Mouse (Mus musculus): ENCODE data around the gene Loxl3.
A peak's percentile ranks its signal among the peaks of the same experiment; 100 is the strongest.

Gene Loxl3

DNA sequence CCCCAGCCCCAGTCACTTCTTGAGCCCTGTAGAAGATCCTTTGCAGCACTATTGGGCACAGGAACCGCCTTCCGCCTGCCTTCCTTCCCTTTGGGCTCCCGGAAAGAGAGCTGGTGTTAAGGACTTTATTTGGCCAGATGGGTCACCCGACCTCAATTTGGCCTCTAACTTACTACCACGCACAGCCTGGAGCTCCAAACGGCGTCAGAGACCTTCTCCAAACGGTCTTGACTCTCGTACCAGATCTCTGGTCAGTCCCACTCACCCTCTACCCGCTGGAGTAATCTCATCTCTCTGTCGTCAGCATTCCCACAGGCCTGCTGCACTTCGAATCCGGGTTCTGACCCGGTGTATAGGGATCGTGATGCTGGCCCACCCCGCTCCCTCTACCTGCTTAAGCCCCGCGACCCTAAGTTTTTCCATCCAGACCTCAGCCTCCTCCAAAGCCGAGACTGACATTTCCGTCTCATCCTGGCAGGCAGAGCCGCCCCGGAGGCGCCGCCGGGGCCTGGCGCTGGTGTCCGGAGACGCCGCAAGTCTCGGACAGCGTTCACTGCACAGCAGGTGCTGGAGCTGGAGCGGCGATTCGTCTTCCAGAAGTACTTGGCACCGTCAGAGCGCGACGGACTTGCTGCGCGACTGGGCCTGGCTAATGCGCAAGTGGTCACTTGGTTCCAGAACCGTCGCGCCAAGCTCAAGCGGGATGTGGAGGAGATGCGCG is 53.4 kb downstream of the Loxl3 start:
- DNase-seq = no peak

DNA sequence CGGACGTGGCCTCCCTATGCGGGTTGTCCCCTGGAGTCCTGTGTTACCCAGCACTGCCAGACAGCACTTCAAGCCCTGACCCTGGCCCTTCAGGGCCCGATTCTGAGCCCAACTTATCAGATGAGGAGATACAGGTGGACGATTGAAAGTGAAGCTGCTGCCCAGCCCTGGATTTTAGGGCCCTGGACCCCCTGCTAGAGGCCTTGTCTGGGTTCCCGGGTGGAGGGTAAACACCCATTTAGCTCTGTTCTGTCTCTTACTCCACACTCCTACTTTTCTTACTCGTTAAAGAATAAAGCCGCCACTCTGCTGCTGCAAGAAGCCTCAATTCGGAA is 53.9 kb downstream of the Loxl3 start:
- no peak for DNase-seq

DNA sequence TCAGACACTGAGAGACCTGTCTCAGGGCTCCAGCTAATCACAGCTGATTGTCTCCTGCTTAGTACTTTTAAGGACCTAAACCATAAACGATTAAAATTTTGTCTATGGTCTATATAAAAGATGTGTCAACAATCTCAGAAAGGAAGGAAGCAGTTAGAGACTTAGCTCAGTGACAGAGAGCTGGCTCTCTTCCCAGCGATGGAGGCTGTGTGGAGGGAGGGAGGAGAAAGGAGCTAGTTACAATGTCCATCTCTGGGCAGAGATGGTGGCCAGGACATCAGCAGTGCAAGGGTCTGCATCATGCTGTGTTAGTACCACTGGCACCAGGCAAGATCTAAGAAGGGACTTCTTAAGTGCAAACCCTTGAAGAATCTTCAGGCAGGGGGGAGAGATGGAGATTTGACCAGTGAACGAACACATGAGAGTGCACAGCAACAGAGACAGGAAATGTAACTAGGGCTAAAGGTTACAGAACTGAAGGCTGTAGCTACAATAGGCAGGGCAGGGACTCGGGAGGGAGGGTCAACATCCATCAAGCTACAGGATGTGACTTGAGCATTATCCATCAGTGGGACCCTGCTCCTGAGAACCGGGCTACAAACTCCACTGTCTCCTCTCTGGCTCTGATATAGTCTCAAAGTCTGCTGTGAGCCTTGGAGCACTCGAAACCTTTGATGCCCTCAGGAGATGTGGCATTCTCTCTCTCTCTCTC is 58.6 kb downstream of the Loxl3 start:
- DNase-seq = no peak

DNA sequence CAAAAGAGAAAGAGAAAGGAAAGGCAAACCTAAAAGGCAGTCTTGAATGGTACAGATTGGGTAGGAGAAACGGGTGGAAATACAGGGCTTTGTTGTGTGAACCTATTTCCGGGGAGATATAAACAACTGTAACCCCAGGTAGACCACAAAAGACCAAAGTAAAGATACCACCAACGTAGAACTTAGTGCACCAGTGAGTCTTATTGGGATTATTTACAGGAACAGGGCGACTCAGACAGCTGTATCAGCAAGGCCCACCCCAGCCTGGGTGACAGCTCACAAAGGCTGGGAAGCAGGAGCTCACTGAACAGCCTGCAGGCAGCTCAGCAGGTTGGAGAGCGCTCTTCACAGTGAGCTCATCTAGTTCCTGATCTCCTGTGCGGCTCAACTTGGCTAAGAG is 62.0 kb downstream of the Loxl3 start:
- no peak for DNase-seq

DNA sequence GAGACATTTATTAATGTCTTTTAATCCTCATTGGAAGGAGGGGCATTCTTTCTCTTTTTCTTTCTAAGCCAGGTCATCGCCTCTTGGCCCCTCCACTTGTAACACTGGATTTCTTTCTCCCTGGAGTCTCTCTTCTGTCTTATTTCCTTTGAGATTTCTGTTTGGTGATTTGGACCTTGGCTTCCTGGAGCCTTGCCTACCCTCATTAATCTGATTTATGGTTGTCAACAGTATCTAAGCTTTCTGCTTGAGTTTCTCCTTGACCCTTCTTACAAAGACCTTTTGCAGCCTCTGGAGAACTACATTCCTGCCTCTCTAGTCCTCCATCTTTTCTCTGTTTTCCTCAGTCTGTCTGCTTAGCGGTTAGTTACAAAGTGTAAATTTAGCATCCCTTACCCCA is 64.4 kb downstream of the Loxl3 start:
- DNase-seq = no peak

DNA sequence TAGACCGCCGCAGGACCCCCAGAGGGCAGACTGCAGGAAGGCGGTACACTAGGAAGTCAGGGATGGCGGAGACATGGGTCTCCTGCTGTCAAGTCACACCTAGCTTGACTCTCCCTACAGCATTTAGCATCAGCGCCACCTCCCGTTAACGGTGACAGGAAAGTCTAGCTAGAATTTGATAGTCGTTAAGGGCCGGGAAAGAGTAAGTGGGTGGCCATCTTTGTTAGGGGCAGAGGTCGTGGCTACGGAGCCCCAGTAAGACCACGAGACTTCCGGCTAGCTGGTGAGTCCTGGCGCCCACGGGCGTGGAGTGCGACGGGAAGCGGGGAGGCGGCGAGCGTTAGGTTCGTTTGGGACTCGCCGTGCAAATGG is 67.3 kb downstream of the Loxl3 start, which contains the start of the genes Ccdc142 and Gm42688:
Gene Ccdc142 (plus strand): TSS at position 286 of the 372 bp plus-strand sequence.
Gene Gm42688 (plus strand): TSS at position 302 of the 372 bp plus-strand sequence.
- DNase-seq = peak; percentile 94

DNA sequence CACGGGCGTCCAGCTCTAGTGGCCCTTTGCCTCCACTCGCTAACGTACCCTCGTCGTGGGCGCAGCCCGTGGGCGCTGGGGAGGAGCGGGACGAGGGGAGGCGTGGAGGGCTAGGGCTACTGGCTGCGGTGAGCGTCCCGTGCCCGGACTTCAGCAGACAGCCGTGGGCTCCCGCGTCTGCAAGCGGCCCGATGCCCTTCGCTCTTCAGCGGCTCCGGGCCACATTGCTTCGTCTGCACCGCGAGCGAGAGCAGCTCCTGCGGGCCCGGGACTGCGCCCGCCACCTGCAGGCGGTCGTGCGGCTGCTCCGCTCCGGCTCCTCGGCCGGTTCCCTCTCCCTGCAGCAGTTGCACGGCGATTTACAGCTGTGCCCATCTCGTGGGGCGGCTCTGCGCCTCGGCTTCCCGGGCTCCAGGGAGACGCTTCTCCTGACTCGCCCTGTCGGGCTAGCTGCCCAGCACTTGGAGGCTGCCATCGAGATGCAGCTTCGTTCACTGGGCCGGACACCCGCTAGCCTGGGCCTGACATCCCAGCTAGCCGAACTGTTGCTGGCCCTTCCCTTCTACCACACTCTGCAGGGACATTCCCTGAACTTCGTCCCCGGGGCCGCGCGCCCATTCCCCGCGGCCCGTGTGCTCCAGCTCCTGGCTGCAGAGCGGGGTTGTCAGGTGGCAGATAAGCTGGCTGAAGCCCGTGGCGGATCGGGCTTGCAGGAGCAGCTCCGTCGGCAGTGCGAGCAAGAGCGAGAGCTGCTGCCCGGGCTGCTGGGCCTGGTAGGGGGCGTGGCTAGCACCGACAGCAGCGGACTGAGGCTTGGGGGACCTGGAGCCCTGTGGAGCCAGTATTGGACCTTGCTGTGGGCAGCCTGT is 67.9 kb downstream of the Loxl3 start:
- DNase-seq = peak; percentile 57
